Mouse (Mus musculus): Measurements from ENCODE around the gene Vmn1r14. TPM values are rescaled to one million over a fixed set of nuclear protein-coding genes. Genes with fewer than 3 reads are reported as not detected.

Vmn1r14 gene
- not detected in 2 replicates for polyA plus RNA-seq (2012; rRNA removed; ENCODE audit: low replicate concordance)

DNA sequence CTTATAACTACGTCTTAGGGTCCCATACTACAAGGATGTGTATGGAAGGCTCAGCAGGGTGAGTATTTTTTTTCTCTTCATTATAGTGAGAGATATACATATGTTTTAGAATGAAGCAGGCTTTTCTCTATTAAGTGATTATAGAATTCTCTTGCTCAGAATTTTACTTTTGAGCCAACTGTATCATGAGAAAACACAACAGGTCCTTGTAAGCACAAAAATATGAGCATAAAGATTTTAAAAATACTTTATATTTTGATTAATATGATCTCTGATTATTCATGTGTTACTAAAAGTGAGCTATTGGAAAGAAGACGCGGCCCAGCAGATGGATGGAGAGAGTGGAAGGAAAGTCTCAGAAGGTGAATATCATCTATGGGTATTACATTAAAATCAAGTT lies at the start of gene Vmn1r14:
Vmn1r14 (plus strand) TSS at position 301 of the 400 bp plus-strand sequence.

DNA sequence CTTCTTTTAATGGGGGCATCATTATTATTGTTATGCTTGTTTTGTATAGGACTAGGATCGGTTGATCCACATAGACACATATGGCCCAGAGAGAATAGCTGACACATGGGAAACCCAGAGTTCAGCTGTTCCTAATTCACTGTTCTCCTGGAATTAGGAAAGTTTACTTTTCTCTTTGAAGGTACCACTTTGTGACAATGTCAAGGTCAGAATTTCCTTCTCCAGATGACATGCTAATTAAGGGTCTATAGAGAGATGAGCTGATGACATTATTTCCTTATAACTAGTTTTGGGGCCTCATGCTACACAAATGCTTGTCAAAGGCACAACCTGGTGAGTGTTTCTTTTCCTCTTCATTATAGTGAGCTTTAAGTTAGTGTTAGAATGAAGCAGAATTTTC lies 28.5 kb upstream of the Vmn1r14 start, which contains the start of gene Vmn1r13:
Vmn1r13 (plus strand) TSS at position 301 of the 400 bp plus-strand sequence.

DNA sequence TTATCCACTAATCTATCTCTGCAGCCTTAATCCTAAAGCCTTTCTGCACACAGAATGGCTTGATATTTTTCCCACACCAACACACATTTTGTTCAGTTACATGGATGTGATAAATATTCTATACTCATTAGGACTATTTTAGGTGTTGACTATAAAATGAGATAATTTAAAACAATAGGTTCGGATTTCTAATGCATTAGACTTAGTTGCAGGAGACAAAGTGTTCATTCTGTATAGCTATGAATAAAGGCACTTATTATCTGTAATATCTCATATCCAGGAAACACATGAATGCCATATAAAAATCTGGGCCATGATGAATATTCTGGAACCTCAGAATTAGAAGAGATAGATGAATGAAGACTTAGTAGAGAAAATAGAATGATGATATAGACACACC lies 26.2 kb downstream of the Vmn1r14 start, which contains the start of gene Vmn1r15:
Vmn1r15 (plus strand) TSS at position 301 of the 400 bp plus-strand sequence.

Other genes starting within 250 kb of the Vmn1r14 start
- not detected in 2 replicates for gene Vmn1r6, start 234.4 kb upstream of the Vmn1r14 start, polyA plus RNA-seq (2012; rRNA removed; ENCODE audit: low replicate concordance)
- gene Vmn1r7, start 206.4 kb upstream of the Vmn1r14 start, polyA plus RNA-seq (2012; rRNA removed; ENCODE audit: low replicate concordance), result not detected in 2 replicates
- gene Vmn1r8, start 199.4 kb upstream of the Vmn1r14 start, polyA plus RNA-seq (2012; rRNA removed; ENCODE audit: low replicate concordance), result not detected in 2 replicates
- not detected in 2 replicates for gene Vmn1r9, start 164.9 kb upstream of the Vmn1r14 start, polyA plus RNA-seq (2012; rRNA removed; ENCODE audit: low replicate concordance)
- gene Vmn1r10, start 122.2 kb upstream of the Vmn1r14 start, polyA plus RNA-seq (2012; rRNA removed; ENCODE audit: low replicate concordance), result not detected in 2 replicates
- not detected in 2 replicates for gene Vmn1r11, start 98.2 kb upstream of the Vmn1r14 start, polyA plus RNA-seq (2012; rRNA removed; ENCODE audit: low replicate concordance)
- not detected in 2 replicates for gene Vmn1r12, start 74.8 kb upstream of the Vmn1r14 start, polyA plus RNA-seq (2012; rRNA removed; ENCODE audit: low replicate concordance)
- gene Vmn1r13, start 28.4 kb upstream of the Vmn1r14 start, polyA plus RNA-seq (2012; rRNA removed; ENCODE audit: low replicate concordance), result not detected in 2 replicates
- not detected in 2 replicates for gene Vmn1r15, start 26.3 kb downstream of the Vmn1r14 start, polyA plus RNA-seq (2012; rRNA removed; ENCODE audit: low replicate concordance)
- not detected in 2 replicates for gene Vmn1r16, start 97.8 kb downstream of the Vmn1r14 start, polyA plus RNA-seq (2012; rRNA removed; ENCODE audit: low replicate concordance)
- not detected in 2 replicates for gene Vmn1r17, start 132.0 kb downstream of the Vmn1r14 start, polyA plus RNA-seq (2012; rRNA removed; ENCODE audit: low replicate concordance)
- not detected in 2 replicates for gene Vmn1r18, start 164.1 kb downstream of the Vmn1r14 start, polyA plus RNA-seq (2012; rRNA removed; ENCODE audit: low replicate concordance)
- not detected in 2 replicates for gene Vmn1r19, start 172.1 kb downstream of the Vmn1r14 start, polyA plus RNA-seq (2012; rRNA removed; ENCODE audit: low replicate concordance)
- not detected in 2 replicates for gene Vmn1r20, start 197.2 kb downstream of the Vmn1r14 start, polyA plus RNA-seq (2012; rRNA removed; ENCODE audit: low replicate concordance)